Comparison of ENCODE assay signal across 10 mouse cellular contexts in genomic region chr15:61481861-61482260, GRCm38 (mm10).
DNase-seq lines count a peak whose midpoint lies in the region; ATAC-seq lines count a peak whose summit lies in the region.
"Had no signal": no experiment of that assay in that cellular context is flagged by ENCODE, and none has a peak within 500 bp of the region (broad histone marks: within the 10 kb centered on the region; RNA-seq: fewer than 3 reads in every experiment).

No protein-coding gene starts in this region.

- H3K4me3 ChIP-seq in kidney, embryonic 14.5 days (ENCODE audit: low read length), result no peak overlapping the region
- H3K4me3 ChIP-seq: liver, embryonic 15.5 days; neural tube, embryonic 13.5 days had no signal

- no peak overlapping the region for H3K27ac ChIP-seq in kidney, embryonic 14.5 days (ENCODE audit: low read depth, low read length)
- H3K27ac ChIP-seq: liver, embryonic 15.5 days; neural tube, embryonic 13.5 days had no signal

- peak; percentile 2 for DNase-seq in kidney, adult 11 months
- DNase-seq in CD4-positive helper T cell, adult 2 months (ENCODE audit: low read depth, low spot score), result peak; percentile 75
- DNase-seq in adrenal gland, adult 8-10 months, result peak; percentile 5
- DNase-seq in spleen, adult 18-20 months, result no peak
- DNase-seq in embryo, embryonic 10 days (ENCODE audit: low spot score), result no peak
- DNase-seq in gastrocnemius, postnatal 10 days, result no peak

- WGBS in kidney, embryonic 14.5 days, result 62% methylated on average over 7 of the region's 7 CpGs

- no peak overlapping the region for H3K9ac ChIP-seq in kidney, embryonic 14.5 days (ENCODE audit: low read depth, low read length)
- H3K9ac ChIP-seq: liver, embryonic 15.5 days; neural tube, embryonic 13.5 days had no signal

- no peaks in the 10 kb centered on the region for H3K36me3 ChIP-seq in kidney, embryonic 14.5 days (ENCODE audit: control insufficient read depth, insufficient read depth, low read length)
- H3K36me3 ChIP-seq: liver, embryonic 15.5 days; neural tube, embryonic 13.5 days had no signal

- ATAC-seq in kidney, embryonic 14.5 days (ENCODE audit: low FRiP score, low TSS enrichment), result no peak
- ATAC-seq in inflammation-experienced regulatory T-cells, adult 6 months, result peak; percentile 90

- no peak overlapping the region for H3K4me2 ChIP-seq in kidney, embryonic 14.5 days (replicated peaks; ENCODE audit: low read depth, low read length)
- H3K4me2 ChIP-seq: liver, embryonic 15.5 days; neural tube, embryonic 13.5 days had no signal

- H3K9me3 ChIP-seq in kidney, embryonic 14.5 days (ENCODE audit: control insufficient read depth, low read length), result no peaks in the 10 kb centered on the region
- H3K9me3 ChIP-seq: liver, embryonic 15.5 days; neural tube, embryonic 13.5 days had no signal

- H3K4me1 ChIP-seq in kidney, embryonic 14.5 days (ENCODE audit: control insufficient read depth, insufficient read depth, low read length), result no peaks in the 10 kb centered on the region
- H3K4me1 ChIP-seq: liver, embryonic 15.5 days; neural tube, embryonic 13.5 days had no signal

- H3K27me3 ChIP-seq in kidney, embryonic 14.5 days (ENCODE audit: control insufficient read depth, insufficient read depth, low read length), result no peaks in the 10 kb centered on the region
- H3K27me3 ChIP-seq: liver, embryonic 15.5 days; neural tube, embryonic 13.5 days had no signal

Comparison
In these comparisons a context has a peak if more than half of its experiments do, and no peak if none do; other contexts are left out.
1. DNase-seq: peak in kidney, adult 11 months (single experiment), CD4-positive helper T cell, adult 2 months (single experiment) and adrenal gland, adult 8-10 months (single experiment); none in spleen, adult 18-20 months (0 of 2), embryo, embryonic 10 days (single experiment) and gastrocnemius, postnatal 10 days (single experiment).